Mouse (Mus musculus) embryonic facial prominence, embryonic 14.5 days (tissue): ENCODE data around the gene Serpinh1. TPM values are rescaled to one million over a fixed set of nuclear protein-coding genes. Genes with fewer than 3 reads are reported as not detected.

ENCODE experiments used
- ATAC-seq: fragments of 200-750 bp; cut with Nextera tagmentation; 2 replicates; pipeline ENCODE4 v1.8.0; 2017; ENCODE audit warnings: low read depth, moderate number of reproducible peaks, moderate TSS enrichment
- DNase-seq: peaks from one replicate; pipeline ENCODE4 v3.0.0-alpha.2; 2015; ENCODE audit warnings: low spot score
- H3K27ac ChIP-seq: fragments of 300-500 bp; sonication (generic); replicated peaks from 2 replicates; pipeline ENCODE4 v1.5.1; 2014; ENCODE audit warnings: low read depth, mild to moderate bottlenecking, low read length, moderate library complexity
- H3K27me3 ChIP-seq: fragments of 300-500 bp; sonication (generic); replicated peaks from 2 replicates; pipeline ENCODE4 v1.6.1; 2014; ENCODE audit warnings: low read length; ENCODE audit not compliant: control insufficient read depth, insufficient read depth
- H3K36me3 ChIP-seq: fragments of 300-500 bp; sonication (generic); 2 replicates; pipeline ENCODE4 v1.6.1; 2014; ENCODE audit warnings: low read length, mixed read lengths; ENCODE audit not compliant: control insufficient read depth, insufficient read depth
- H3K4me1 ChIP-seq: fragments of 300-500 bp; sonication (generic); 2 replicates; pipeline ENCODE4 v1.6.1; 2014; ENCODE audit warnings: antibody characterized with exemption, low read length; ENCODE audit not compliant: control insufficient read depth, insufficient read depth
- H3K4me2 ChIP-seq: fragments of 300-500 bp; sonication (generic); 2 replicates; pipeline ENCODE4 v1.6.1; 2014; ENCODE audit warnings: low read depth, mild to moderate bottlenecking, low read length, moderate library complexity, mixed read lengths
- H3K4me3 ChIP-seq: fragments of 300-500 bp; sonication (generic); 2 replicates; pipeline ENCODE4 v1.5.1; 2014; ENCODE audit warnings: low read depth, mild to moderate bottlenecking, low read length
- H3K9ac ChIP-seq: fragments of 300-500 bp; sonication (generic); 2 replicates; pipeline ENCODE4 v1.6.1; 2014; ENCODE audit warnings: low read depth, mild to moderate bottlenecking, low read length, moderate library complexity, mixed read lengths
- H3K9me3 ChIP-seq: fragments of 300-500 bp; sonication (generic); 2 replicates; pipeline ENCODE4 v1.6.1; 2016; ENCODE audit warnings: low read length; ENCODE audit not compliant: control insufficient read depth
- WGBS: fragments of 180-500 bp; shearing (Covaris S2); extraction: QIAGEN DNeasy Blood & Tissue Kit; methylation state at CpG from one replicate; pipeline ENCODE4 v1.1.7; 2014; 5-methylcytosine and 5-hydroxymethylcytosine counted together
- polyA plus RNA-seq: library from polyadenylated mRNA; unstranded; fragments of >200 nt; fragmentation: Nextera tagmentation; extraction: Ambion mirVana; gene quantifications from 2 replicates; pipeline ENCODE4 v1.2.1, GENCODE M21; 2014

Serpinh1 gene
- polyA plus RNA-seq: 918 and 945 TPM in 2 replicates

GRCm38 (mm10) chr7:99352526-99353400 is at the start of gene Serpinh1:
TSS of gene Serpinh1 (minus strand) at chr7:99353239.
- under 1% methylated on average over 29 of the region's 35 CpGs for WGBS
- peak within 1 kb of the TSS; percentile 94 for H3K27ac ChIP-seq

GRCm38 (mm10) chr7:99402477-99402876 is 49.4 kb upstream of the Serpinh1 start:
- 73% methylated on average over 6 of the region's 6 CpGs for WGBS
- H3K9ac ChIP-seq: no peak overlapping the region
- no peak for ATAC-seq
- no peak overlapping the region for H3K4me3 ChIP-seq
- H3K9me3 ChIP-seq: no peaks in the 10 kb centered on the region
- H3K36me3 ChIP-seq: no peaks in the 10 kb centered on the region
- H3K27me3 ChIP-seq: no peaks in the 10 kb centered on the region
- H3K27ac ChIP-seq: no peak overlapping the region
- H3K4me2 ChIP-seq: no peak overlapping the region
- peaks cover 6% of the 10 kb centered on the region; the same call in 1 of the 2 replicates for H3K4me1 ChIP-seq
- no peak for DNase-seq

More at GRCm38 (mm10) chr7:99352526-99353400, at the start of gene Serpinh1:
- peaks cover 46% of the 10 kb centered on the region for H3K4me1 ChIP-seq
- DNase-seq (peak; percentile 97), ATAC-seq (peak; percentile 90)
- peaks cover 31% of the 10 kb centered on the region for H3K36me3 ChIP-seq
- no peaks in the 10 kb centered on the region for H3K27me3 ChIP-seq
- H3K4me3 ChIP-seq: peak within 1 kb of the TSS; percentile 83
- H3K4me2 ChIP-seq: peak within 1 kb of the TSS; percentile 75
- no peaks in the 10 kb centered on the region for H3K9me3 ChIP-seq
- H3K9ac ChIP-seq: peak within 1 kb of the TSS; percentile 97

- WGBS: 43% methylated on average over 8 of the region's 8 CpGs
These were observed 48.3 kb upstream of the Serpinh1 start for GRCm38 (mm10) chr7:99401373-99401772.

GRCm38 (mm10) chr7:99396994-99397659 is 44.1 kb upstream of the Serpinh1 start:
- no peak for DNase-seq
- Histone ChIP-seq H3K27ac (no peak overlapping the region), H3K4me3 (no peak overlapping the region), H3K9me3 (no peaks in the 10 kb centered on the region), H3K27me3 (no peaks in the 10 kb centered on the region), H3K4me1 (peaks cover 26% of the 10 kb centered on the region), H3K36me3 (no peaks in the 10 kb centered on the region), H3K4me2 (no peak overlapping the region), H3K9ac (no peak overlapping the region)
- 79% methylated on average over 11 of the region's 11 CpGs for WGBS
- ATAC-seq: no peak; the same call in 1 of the 2 replicates

More at GRCm38 (mm10) chr7:99401373-99401772, 48.3 kb upstream of the Serpinh1 start:
- H3K4me3 ChIP-seq: no peak overlapping the region
- DNase-seq (peak; percentile 81), ATAC-seq (peak; percentile 58; the same call in 1 of the 2 replicates)
- no peak overlapping the region; the same call in 1 of the 2 replicates for H3K27ac ChIP-seq
- H3K9me3 ChIP-seq: no peaks in the 10 kb centered on the region
- H3K4me2 ChIP-seq: no peak overlapping the region
- no peaks in the 10 kb centered on the region for H3K27me3 ChIP-seq
- H3K4me1 ChIP-seq: peaks cover 7% of the 10 kb centered on the region; the same call in 1 of the 2 replicates
- no peak overlapping the region for H3K9ac ChIP-seq
- no peaks in the 10 kb centered on the region for H3K36me3 ChIP-seq

GRCm38 (mm10) chr7:99395908-99396616 is 43.0 kb upstream of the Serpinh1 start:
- Histone ChIP-seq H3K4me3 (no peak overlapping the region), H3K9ac (no peak overlapping the region), H3K36me3 (no peaks in the 10 kb centered on the region), H3K27ac (no peak overlapping the region), H3K27me3 (no peaks in the 10 kb centered on the region), H3K4me1 (peaks cover 23% of the 10 kb centered on the region), H3K4me2 (no peak overlapping the region), H3K9me3 (no peaks in the 10 kb centered on the region)
- ATAC-seq (peak; percentile 35; the same call in 1 of the 2 replicates), DNase-seq (no peak)
- WGBS: 59% methylated on average over 11 of the region's 11 CpGs

GRCm38 (mm10) chr7:99395385-99395784 is 42.3 kb upstream of the Serpinh1 start:
- DNase-seq (no peak), ATAC-seq (no peak)
- Histone ChIP-seq H3K4me2 (no peak overlapping the region), H3K27ac (no peak overlapping the region), H3K36me3 (no peaks in the 10 kb centered on the region), H3K9ac (no peak overlapping the region), H3K4me3 (no peak overlapping the region), H3K9me3 (no peaks in the 10 kb centered on the region), H3K4me1 (peaks cover 29% of the 10 kb centered on the region), H3K27me3 (no peaks in the 10 kb centered on the region)
- 67% methylated on average over 4 of the region's 4 CpGs for WGBS

GRCm38 (mm10) chr7:99393711-99394325 is 40.8 kb upstream of the Serpinh1 start:
- WGBS: 65% methylated on average over 13 of the region's 13 CpGs
- ATAC-seq: peak; percentile 24; the same call in 1 of the 2 replicates
- Histone ChIP-seq H3K27ac (peak overlapping the region; percentile 39; the same call in 1 of the 2 replicates), H3K27me3 (no peaks in the 10 kb centered on the region), H3K4me3 (no peak overlapping the region), H3K9me3 (no peaks in the 10 kb centered on the region), H3K9ac (no peak overlapping the region), H3K4me2 (no peak overlapping the region), H3K4me1 (peaks cover 29% of the 10 kb centered on the region), H3K36me3 (no peaks in the 10 kb centered on the region)
- DNase-seq: peak; percentile 65

GRCm38 (mm10) chr7:99392696-99393095 is 39.7 kb upstream of the Serpinh1 start:
- Histone ChIP-seq H3K9me3 (no peaks in the 10 kb centered on the region), H3K4me3 (no peak overlapping the region), H3K9ac (no peak overlapping the region), H3K36me3 (no peaks in the 10 kb centered on the region), H3K4me1 (peaks cover 29% of the 10 kb centered on the region), H3K27me3 (no peaks in the 10 kb centered on the region), H3K27ac (peak overlapping the region; percentile 39; the same call in 1 of the 2 replicates), H3K4me2 (no peak overlapping the region)
- 63% methylated on average over 2 of the region's 2 CpGs for WGBS
- ATAC-seq: no peak
- no peak for DNase-seq
